Mouse (Mus musculus): ENCODE data around the gene Hoxc8. TPM values are rescaled to one million over a fixed set of nuclear protein-coding genes. Genes with fewer than 3 reads are reported as not detected.
A peak's percentile ranks its signal among the peaks of the same experiment; 100 is the strongest.

The Hoxc8 gene
- polyA plus RNA-seq, 1 experiment from 2014 or later: 22.9 TPM

GRCm38 (mm10) chr15:102980352-102980751, 10.1 kb upstream of the Hoxc8 start:
- WGBS: 5% methylated on average over 11 of the region's 11 CpGs
- H3K27ac ChIP-seq: no peak overlapping the region
- no peak overlapping the region for H3K9ac ChIP-seq
- no peaks in the 10 kb centered on the region for H3K4me1 ChIP-seq (replicated peaks; ENCODE audit: control insufficient read depth, insufficient read depth, low read length)
- no peaks in the 10 kb centered on the region for H3K9me3 ChIP-seq (ENCODE audit: control insufficient read depth, low read length)
- H3K4me3 ChIP-seq (replicated peaks; ENCODE audit: low read length): no peak overlapping the region
- H3K27me3 ChIP-seq (ENCODE audit: control insufficient read depth, insufficient read depth, low read length): peaks cover 100% of the 10 kb centered on the region
- no peaks in the 10 kb centered on the region for H3K36me3 ChIP-seq (replicated peaks; ENCODE audit: control insufficient read depth, insufficient read depth)
- ATAC-seq (ENCODE audit: low FRiP score): no peak
- H3K4me2 ChIP-seq (replicated peaks): no peak overlapping the region
- DNase-seq (ENCODE audit: low spot score): no peak

GRCm38 (mm10) chr15:102980912-102981311, 9.5 kb upstream of the Hoxc8 start:
- no peaks in the 10 kb centered on the region for H3K9me3 ChIP-seq (ENCODE audit: control insufficient read depth, low read length)
- H3K4me1 ChIP-seq (replicated peaks; ENCODE audit: control insufficient read depth, insufficient read depth, low read length): no peaks in the 10 kb centered on the region
- H3K36me3 ChIP-seq (replicated peaks; ENCODE audit: control insufficient read depth, insufficient read depth): no peaks in the 10 kb centered on the region
- H3K4me2 ChIP-seq (replicated peaks): peak overlapping the region; percentile 26; the same call in 1 of the 2 replicates
- WGBS: under 1% methylated on average over 14 of the region's 14 CpGs
- H3K9ac ChIP-seq: no peak overlapping the region
- H3K4me3 ChIP-seq (replicated peaks; ENCODE audit: low read length): peak overlapping the region; percentile 6; the same call in 1 of the 2 replicates
- ATAC-seq (ENCODE audit: low FRiP score) (no peak), DNase-seq (ENCODE audit: low spot score) (no peak)
- no peak overlapping the region for H3K27ac ChIP-seq
- peaks cover 100% of the 10 kb centered on the region for H3K27me3 ChIP-seq (ENCODE audit: control insufficient read depth, insufficient read depth, low read length)

GRCm38 (mm10) chr15:102981379-102982288, 8.8 kb upstream of the Hoxc8 start:
- no peak for DNase-seq (ENCODE audit: low spot score)

GRCm38 (mm10) chr15:102983716-102984115, 6.7 kb upstream of the Hoxc8 start:
- H3K4me2 ChIP-seq (replicated peaks): no peak overlapping the region
- no peaks in the 10 kb centered on the region for H3K9me3 ChIP-seq (ENCODE audit: control insufficient read depth, low read length)
- ATAC-seq (ENCODE audit: low FRiP score): no peak
- WGBS: 3% methylated on average over 12 of the region's 12 CpGs
- no peak overlapping the region for H3K9ac ChIP-seq
- H3K4me3 ChIP-seq (replicated peaks; ENCODE audit: low read length): no peak overlapping the region
- H3K27ac ChIP-seq: no peak overlapping the region
- no peaks in the 10 kb centered on the region for H3K4me1 ChIP-seq (replicated peaks; ENCODE audit: control insufficient read depth, insufficient read depth, low read length)
- peaks cover 100% of the 10 kb centered on the region for H3K27me3 ChIP-seq (ENCODE audit: control insufficient read depth, insufficient read depth, low read length)
- DNase-seq (ENCODE audit: low spot score): no peak
- no peaks in the 10 kb centered on the region for H3K36me3 ChIP-seq (replicated peaks; ENCODE audit: control insufficient read depth, insufficient read depth)

More at GRCm38 (mm10) chr15:102981379-102982288, 8.8 kb upstream of the Hoxc8 start:
- no peak overlapping the region for H3K27ac ChIP-seq
- peaks cover 100% of the 10 kb centered on the region for H3K27me3 ChIP-seq (ENCODE audit: control insufficient read depth, insufficient read depth, low read length)
- peak overlapping the region; percentile 6 for H3K4me3 ChIP-seq (replicated peaks; ENCODE audit: low read length)
- no peaks in the 10 kb centered on the region for H3K9me3 ChIP-seq (ENCODE audit: control insufficient read depth, low read length)
- no peak for ATAC-seq (ENCODE audit: low FRiP score)
- H3K9ac ChIP-seq: no peak overlapping the region
- H3K4me2 ChIP-seq (replicated peaks): peak overlapping the region; percentile 26
- H3K36me3 ChIP-seq (replicated peaks; ENCODE audit: control insufficient read depth, insufficient read depth): no peaks in the 10 kb centered on the region
- no peaks in the 10 kb centered on the region for H3K4me1 ChIP-seq (replicated peaks; ENCODE audit: control insufficient read depth, insufficient read depth, low read length)
- under 1% methylated on average over 86 of the region's 88 CpGs for WGBS

GRCm38 (mm10) chr15:102984521-102984920, 5.9 kb upstream of the Hoxc8 start:
- no peak overlapping the region for H3K4me3 ChIP-seq (replicated peaks; ENCODE audit: low read length)
- H3K4me2 ChIP-seq (replicated peaks): no peak overlapping the region
- ATAC-seq (ENCODE audit: low FRiP score): no peak
- H3K9me3 ChIP-seq (ENCODE audit: control insufficient read depth, low read length): no peaks in the 10 kb centered on the region
- H3K4me1 ChIP-seq (replicated peaks; ENCODE audit: control insufficient read depth, insufficient read depth, low read length): no peaks in the 10 kb centered on the region
- no peak for DNase-seq (ENCODE audit: low spot score)
- 1% methylated on average over 10 of the region's 10 CpGs for WGBS
- no peaks in the 10 kb centered on the region for H3K36me3 ChIP-seq (replicated peaks; ENCODE audit: control insufficient read depth, insufficient read depth)
- peaks cover 100% of the 10 kb centered on the region for H3K27me3 ChIP-seq (ENCODE audit: control insufficient read depth, insufficient read depth, low read length)
- no peak overlapping the region for H3K27ac ChIP-seq
- no peak overlapping the region for H3K9ac ChIP-seq

- H3K4me3 ChIP-seq (replicated peaks; ENCODE audit: low read length): no peak overlapping the region
- H3K36me3 ChIP-seq (replicated peaks; ENCODE audit: control insufficient read depth, insufficient read depth): no peaks in the 10 kb centered on the region
- DNase-seq (ENCODE audit: low spot score): no peak
- no peaks in the 10 kb centered on the region for H3K9me3 ChIP-seq (ENCODE audit: control insufficient read depth, low read length)
- H3K4me2 ChIP-seq (replicated peaks): no peak overlapping the region
- WGBS: 2% methylated on average over 3 of the region's 3 CpGs
- H3K27me3 ChIP-seq (ENCODE audit: control insufficient read depth, insufficient read depth, low read length): peaks cover 100% of the 10 kb centered on the region
- no peak for ATAC-seq (ENCODE audit: low FRiP score)
- H3K27ac ChIP-seq: no peak overlapping the region
- no peak overlapping the region for H3K9ac ChIP-seq
- no peaks in the 10 kb centered on the region for H3K4me1 ChIP-seq (replicated peaks; ENCODE audit: control insufficient read depth, insufficient read depth, low read length)
Observed at GRCm38 (mm10) chr15:102984925-102985324, 5.5 kb upstream of the Hoxc8 start.

GRCm38 (mm10) chr15:102987124-102987833, 3.1 kb upstream of the Hoxc8 start:
- ATAC-seq (ENCODE audit: low FRiP score) (no peak), DNase-seq (ENCODE audit: low spot score) (peak; percentile 97)
- H3K4me1 ChIP-seq (replicated peaks; ENCODE audit: control insufficient read depth, insufficient read depth, low read length): no peaks in the 10 kb centered on the region
- H3K4me2 ChIP-seq (replicated peaks): no peak overlapping the region
- H3K4me3 ChIP-seq (replicated peaks; ENCODE audit: low read length): no peak overlapping the region
- H3K36me3 ChIP-seq (replicated peaks; ENCODE audit: control insufficient read depth, insufficient read depth): no peaks in the 10 kb centered on the region
- H3K9me3 ChIP-seq (ENCODE audit: control insufficient read depth, low read length): no peaks in the 10 kb centered on the region
- H3K27me3 ChIP-seq (ENCODE audit: control insufficient read depth, insufficient read depth, low read length): peaks cover 100% of the 10 kb centered on the region
- no peak overlapping the region for H3K9ac ChIP-seq
- no peak overlapping the region for H3K27ac ChIP-seq
- WGBS: 3% methylated on average over 21 of the region's 21 CpGs

- WGBS: 15% methylated on average over 5 of the region's 5 CpGs
- Histone ChIP-seq H3K4me3 (replicated peaks; ENCODE audit: low read length) (no peak overlapping the region), H3K27me3 (ENCODE audit: control insufficient read depth, insufficient read depth, low read length) (peaks cover 100% of the 10 kb centered on the region), H3K9me3 (ENCODE audit: control insufficient read depth, low read length) (no peaks in the 10 kb centered on the region), H3K4me1 (replicated peaks; ENCODE audit: control insufficient read depth, insufficient read depth, low read length) (no peaks in the 10 kb centered on the region), H3K9ac (no peak overlapping the region), H3K4me2 (replicated peaks) (no peak overlapping the region), H3K36me3 (replicated peaks; ENCODE audit: control insufficient read depth, insufficient read depth) (no peaks in the 10 kb centered on the region), H3K27ac (no peak overlapping the region)
- DNase-seq (ENCODE audit: low spot score) (no peak), ATAC-seq (ENCODE audit: low FRiP score) (no peak)
Observed at GRCm38 (mm10) chr15:102988078-102988477, 2.3 kb upstream of the Hoxc8 start.

GRCm38 (mm10) chr15:102991782-102992181, 1.4 kb downstream of the Hoxc8 start:
- Histone ChIP-seq H3K4me2 (replicated peaks) (no peak overlapping the region), H3K9ac (no peak overlapping the region)

More at GRCm38 (mm10) chr15:102991782-102992181, 1.4 kb downstream of the Hoxc8 start:
- WGBS: 3% methylated on average over 7 of the region's 7 CpGs
- Histone ChIP-seq H3K4me1 (replicated peaks; ENCODE audit: control insufficient read depth, insufficient read depth, low read length) (no peaks in the 10 kb centered on the region), H3K4me3 (replicated peaks; ENCODE audit: low read length) (no peak overlapping the region), H3K27me3 (ENCODE audit: control insufficient read depth, insufficient read depth, low read length) (peaks cover 100% of the 10 kb centered on the region), H3K9me3 (ENCODE audit: control insufficient read depth, low read length) (no peaks in the 10 kb centered on the region), H3K27ac (no peak overlapping the region), H3K36me3 (replicated peaks; ENCODE audit: control insufficient read depth, insufficient read depth) (no peaks in the 10 kb centered on the region)
- DNase-seq (ENCODE audit: low spot score) (no peak), ATAC-seq (ENCODE audit: low FRiP score) (no peak)
